Mouse (Mus musculus): ENCODE measurements around the gene Aldoart2.
A peak's percentile ranks its signal among the peaks of the same experiment; 100 is the strongest.

DNA sequence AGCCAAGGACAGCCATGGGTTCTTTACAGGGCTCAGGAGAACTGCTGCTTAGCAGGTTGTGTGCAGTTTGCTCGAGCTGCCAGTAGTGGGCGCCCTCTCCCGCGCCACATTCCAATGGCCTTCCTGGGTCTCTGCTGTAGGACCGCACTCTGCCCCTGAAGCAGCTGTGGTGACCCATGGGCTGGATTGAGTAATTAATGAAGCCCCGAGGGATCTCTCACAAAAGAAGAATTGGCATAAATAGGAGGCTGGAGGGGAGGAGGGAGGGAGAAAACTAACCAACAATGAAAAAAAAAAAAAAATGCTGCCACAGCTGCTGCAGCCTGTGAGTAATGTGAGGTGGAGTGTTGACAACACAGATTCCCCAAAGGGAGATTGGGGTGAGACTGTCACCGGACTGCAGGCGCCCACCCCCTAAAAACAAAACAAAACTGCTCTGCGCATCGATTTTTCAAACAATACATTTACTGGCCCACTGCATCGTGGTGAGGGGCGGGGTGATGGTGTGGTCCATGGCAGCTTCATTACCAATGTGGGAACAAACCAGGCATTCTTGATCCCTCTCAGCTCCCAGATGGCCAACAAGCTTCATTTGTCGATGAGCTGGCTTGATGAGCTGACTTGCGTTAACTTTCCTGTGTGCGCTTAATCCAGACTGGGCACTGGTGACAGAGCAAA lies 46.8 kb upstream of the Aldoart2 start:
- TF ChIP-seq POLR2A (IDR thresholded peaks at IDR 0.05; ENCODE audit: low read depth, low read length): no peak
- TF ChIP-seq CTCF (conservative IDR thresholded peaks at IDR 0.05; ENCODE audit: insufficient read depth, insufficient read length, low read depth, low read length): peak; percentile 62
